Mouse (Mus musculus) thymus, adult 2 months (tissue): ENCODE results near the gene Dgkh. TPM values are rescaled to one million over a fixed set of nuclear protein-coding genes. Genes with fewer than 3 reads are reported as not detected.

Experiments
- DNase-seq: peaks from one replicate; pipeline ENCODE4 v3.0.0; 2021
- H3K27ac ChIP-seq: fragments of 200-500 bp; 2 replicates; pipeline ENCODE4 v1.5.1; 2012; ENCODE audit warnings: low read length, control low read depth; ENCODE audit not compliant: control insufficient read depth, insufficient read depth
- H3K27me3 ChIP-seq: fragments of 200-500 bp; 2 replicates; pipeline ENCODE4 v1.6.1; 2012; ENCODE audit warnings: mild to moderate bottlenecking, low read length, moderate library complexity, mixed read lengths; ENCODE audit not compliant: control insufficient read depth, insufficient read depth
- H3K36me3 ChIP-seq: fragments of 200-500 bp; 2 replicates; pipeline ENCODE4 v1.6.1; 2012; ENCODE audit warnings: mild to moderate bottlenecking, low read length, moderate library complexity; ENCODE audit not compliant: control insufficient read depth, insufficient read depth
- H3K4me1 ChIP-seq: fragments of 200-500 bp; replicated peaks from 2 replicates; pipeline ENCODE4 v1.6.1; 2012; ENCODE audit warnings: low read length; ENCODE audit not compliant: control insufficient read depth, insufficient read depth
- H3K4me3 ChIP-seq: fragments of 200-500 bp; 2 replicates; pipeline ENCODE4 v1.5.1; 2012; ENCODE audit warnings: mild to moderate bottlenecking, low read length, control low read depth, moderate library complexity; ENCODE audit not compliant: control insufficient read depth, insufficient read depth
- CTCF ChIP-seq: fragments of 200-500 bp; IDR thresholded peaks from 2 replicates; pipeline ENCODE4 v1.5.1; 2012; ENCODE audit warnings: mild to moderate bottlenecking, control low read depth, low read length, moderate library complexity, borderline replicate concordance; ENCODE audit not compliant: control insufficient read depth, poor library complexity, insufficient read depth; ENCODE audit errors: extremely low read depth
- POLR2A ChIP-seq: fragments of 200-500 bp; IDR thresholded peaks from 2 replicates; pipeline ENCODE4 v1.6.1; 2012; ENCODE audit warnings: mild to moderate bottlenecking, low read length, control low read depth, moderate library complexity; ENCODE audit not compliant: control insufficient read depth, poor library complexity, insufficient read depth; ENCODE audit errors: extremely low read depth
- WGBS: fragments of 180-500 bp; shearing (Covaris S2); methylation state at CpG from one replicate; pipeline ENCODE4 v1.1.7; 2018; 5-methylcytosine and 5-hydroxymethylcytosine counted together
- polyA plus RNA-seq: library from polyadenylated mRNA; depleted of rRNA; stranded (reverse); fragments of >200 nt; gene quantifications from 2 replicates; pipeline ENCODE4 v1.2.3, GENCODE M21; 2012

Dgkh gene
- polyA plus RNA-seq, 1 experiment, result 0.84 TPM

GRCm38 (mm10) chr14:78669986-78670385 is 62.6 kb downstream of the Dgkh start:
- no peak overlapping the region for H3K4me3 ChIP-seq
- no peaks in the 10 kb centered on the region for H3K27me3 ChIP-seq
- H3K36me3 ChIP-seq, result no peaks in the 10 kb centered on the region
- H3K4me1 ChIP-seq, result no peaks in the 10 kb centered on the region
- peak; percentile 12 for DNase-seq
- H3K27ac ChIP-seq, result no peak overlapping the region
- 74% methylated on average over 10 of the region's 10 CpGs for WGBS
- TF ChIP-seq POLR2A (no peak), CTCF (no peak)

- Histone ChIP-seq H3K36me3 (no peaks in the 10 kb centered on the region), H3K27me3 (no peaks in the 10 kb centered on the region), H3K27ac (no peak overlapping the region), H3K4me3 (no peak overlapping the region), H3K4me1 (no peaks in the 10 kb centered on the region)
- peak; percentile 78 for DNase-seq
- TF ChIP-seq CTCF (no peak), POLR2A (no peak)
- 26% methylated on average over 6 of the region's 6 CpGs for WGBS
Observed at GRCm38 (mm10) chr14:78668291-78668690, 64.3 kb downstream of the Dgkh start.

GRCm38 (mm10) chr14:78667763-78668162 is 64.8 kb downstream of the Dgkh start:
- Histone ChIP-seq H3K4me1 (no peaks in the 10 kb centered on the region), H3K27ac (no peak overlapping the region), H3K36me3 (no peaks in the 10 kb centered on the region), H3K27me3 (no peaks in the 10 kb centered on the region), H3K4me3 (no peak overlapping the region)
- 71% methylated on average over 5 of the region's 5 CpGs for WGBS
- DNase-seq, result no peak
- TF ChIP-seq POLR2A, result no peak
- no peak for TF ChIP-seq CTCF

- 77% methylated on average over 5 of the region's 5 CpGs for WGBS
Observed at GRCm38 (mm10) chr14:78662641-78663040, 69.9 kb downstream of the Dgkh start.

GRCm38 (mm10) chr14:78661462-78661861 is 71.1 kb downstream of the Dgkh start:
- DNase-seq, result no peak
- Histone ChIP-seq H3K4me3 (no peak overlapping the region), H3K36me3 (no peaks in the 10 kb centered on the region), H3K27ac (no peak overlapping the region), H3K27me3 (no peaks in the 10 kb centered on the region), H3K4me1 (no peaks in the 10 kb centered on the region)
- no peak for TF ChIP-seq POLR2A
- TF ChIP-seq CTCF, result no peak
- 98% methylated on average over 14 of the region's 14 CpGs for WGBS

More at GRCm38 (mm10) chr14:78662641-78663040, 69.9 kb downstream of the Dgkh start:
- Histone ChIP-seq H3K27me3 (no peaks in the 10 kb centered on the region), H3K4me1 (no peaks in the 10 kb centered on the region), H3K4me3 (no peak overlapping the region), H3K36me3 (no peaks in the 10 kb centered on the region), H3K27ac (no peak overlapping the region)
- TF ChIP-seq CTCF (no peak), POLR2A (no peak)
- DNase-seq, result no peak

- no peak for TF ChIP-seq POLR2A
- TF ChIP-seq CTCF, result no peak
- no peak for DNase-seq
- Histone ChIP-seq H3K27me3 (no peaks in the 10 kb centered on the region), H3K36me3 (no peaks in the 10 kb centered on the region), H3K4me3 (no peak overlapping the region), H3K4me1 (no peaks in the 10 kb centered on the region), H3K27ac (no peak overlapping the region)
- WGBS, result 96% methylated on average over 6 of the region's 6 CpGs
Observed at GRCm38 (mm10) chr14:78658697-78659096, 73.9 kb downstream of the Dgkh start.
